Mouse (Mus musculus) bone marrow macrophage, adult 2 months (primary cell): ENCODE data around the gene Taar4.

Experiments used
- CTCF ChIP-seq: IDR thresholded peaks from 2 replicates; pipeline ENCODE4 v1.5.1; 2012; ENCODE audit warnings: low read depth, mild to moderate bottlenecking, low read length, moderate library complexity
- POLR2A ChIP-seq: IDR thresholded peaks from 2 replicates; pipeline ENCODE4 v1.6.1; 2012; ENCODE audit warnings: mild to moderate bottlenecking, low read depth, low read length, borderline replicate concordance

DNA sequence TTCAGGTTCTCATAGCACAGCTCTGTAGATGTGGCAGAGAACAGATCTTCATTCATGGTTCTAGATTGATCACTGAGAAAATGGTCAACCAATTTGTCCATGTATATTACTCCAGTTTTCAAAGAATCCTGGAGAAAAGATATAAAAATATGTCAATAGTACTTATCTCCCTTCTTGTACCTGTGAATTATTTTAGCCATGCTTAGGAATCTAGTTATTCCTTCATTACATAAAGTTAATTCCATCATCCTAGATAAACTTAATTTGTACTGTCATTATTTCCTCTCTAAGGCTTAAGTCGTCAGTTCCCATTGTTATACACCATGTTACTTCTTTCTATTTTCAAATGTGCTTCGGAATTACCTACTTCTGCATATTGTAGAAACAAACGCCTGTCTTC, 33.1 kb downstream of the Taar4 start, which contains the start of gene Taar7a:
- TF ChIP-seq CTCF (no peak), POLR2A (no peak)
